Mouse (Mus musculus) liver, embryonic 14.5 days (tissue): Measurements from ENCODE around the gene Ewsr1. TPM values are rescaled to one million over a fixed set of nuclear protein-coding genes. Genes with fewer than 3 reads are reported as not detected.

Source experiments
- ATAC-seq: fragments of 200-750 bp; cut with Nextera tagmentation; 2 replicates; pipeline ENCODE4 v1.8.0; 2017; ENCODE audit warnings: moderate number of reproducible peaks, mild to moderate bottlenecking, moderate library complexity; ENCODE audit not compliant: insufficient read depth
- DNase-seq, 3 experiments: peaks; one replicate each; pipeline ENCODE4 v3.0.0-alpha.2; 2012 to 2013; ENCODE audit warnings: low read depth in 3 of 3, low spot score in 3 of 3
- H3K27ac ChIP-seq: fragments of 300-500 bp; sonication (generic); 2 replicates; pipeline ENCODE4 v1.5.1; 2014; ENCODE audit warnings: moderate library complexity, mild to moderate bottlenecking, control low read depth, inconsistent platforms
- H3K27me3 ChIP-seq: fragments of 300-500 bp; sonication (generic); 2 replicates; pipeline ENCODE4 v1.6.1; 2014; ENCODE audit warnings: mild to moderate bottlenecking, low read length, moderate library complexity; ENCODE audit not compliant: control insufficient read depth, insufficient read depth
- H3K36me3 ChIP-seq: fragments of 300-500 bp; sonication (generic); replicated peaks from 2 replicates; pipeline ENCODE4 v1.6.1; 2014; ENCODE audit warnings: low read depth; ENCODE audit not compliant: control insufficient read depth, insufficient read depth
- H3K4me1 ChIP-seq, 2 experiments: fragments of 200-500 bp in 1 of 2; fragments of 300-500 bp in 1 of 2; sonication (generic) in 1 of 2; replicated peaks; 2 replicates each; pipeline ENCODE4 v1.6.1; 2012 to 2014; ENCODE audit warnings: antibody characterized with exemption in 1 of 2, inconsistent platforms in 1 of 2, low read length in 1 of 2; ENCODE audit not compliant: control insufficient read depth in 2 of 2, insufficient read depth in 2 of 2
- H3K4me2 ChIP-seq: fragments of 300-500 bp; sonication (generic); 2 replicates; pipeline ENCODE4 v1.6.1; 2014; ENCODE audit warnings: low read depth, mild to moderate bottlenecking, control low read depth, moderate library complexity
- H3K4me3 ChIP-seq, 2 experiments: fragments of 200-500 bp in 1 of 2; fragments of 300-500 bp in 1 of 2; sonication (generic) in 1 of 2; 2 replicates each; pipeline ENCODE4 v1.5.1; 2012 to 2014; ENCODE audit warnings: low read depth in 2 of 2, low read length in 2 of 2, mild to moderate bottlenecking in 2 of 2, control low read depth in 1 of 2, inconsistent platforms in 1 of 2, moderate library complexity in 1 of 2; ENCODE audit not compliant: insufficient read depth in 1 of 2
- H3K9ac ChIP-seq: fragments of 300-500 bp; sonication (generic); replicated peaks from 2 replicates; pipeline ENCODE4 v1.6.1; 2014; ENCODE audit warnings: mild to moderate bottlenecking, control low read depth, moderate library complexity
- H3K9me3 ChIP-seq: fragments of 300-500 bp; sonication (generic); 2 replicates; pipeline ENCODE4 v1.6.1; 2016; ENCODE audit warnings: low read length, mixed read lengths; ENCODE audit not compliant: control insufficient read depth
- CTCF ChIP-seq: IDR thresholded peaks from 2 replicates; pipeline ENCODE4 v1.5.1; 2016; ENCODE audit warnings: antibody characterized with exemption, low read depth, control low read depth
- EP300 ChIP-seq: IDR thresholded peaks from 2 replicates; pipeline ENCODE4 v1.6.1; 2016; ENCODE audit warnings: antibody characterized with exemption, low read depth
- WGBS: fragments of 180-500 bp; shearing (Covaris S2); extraction: QIAGEN DNeasy Blood & Tissue Kit; methylation state at CpG from one replicate; pipeline ENCODE4 v1.1.7; 2014; ENCODE audit not compliant: insufficient replicate concordance; 5-methylcytosine and 5-hydroxymethylcytosine counted together
- polyA plus RNA-seq, 2 experiments: library from polyadenylated mRNA; depleted of rRNA in 1 of 2; stranded (reverse) in 1 of 2; unstranded in 1 of 2; fragments of >200 nt; fragmentation: Nextera tagmentation in 1 of 2; extraction: Ambion mirVana in 1 of 2; gene quantifications; 2 replicates each; pipeline versions ENCODE4 v1.2.1 to v1.2.3; 2012 to 2014

Gene Ewsr1
- polyA plus RNA-seq, 2 experiments = 113 to 220 TPM

GRCm38 (mm10) chr11:5129035-5129480 is 30.0 kb upstream of the Ewsr1 start:
- Histone ChIP-seq H3K36me3 (no peaks in the 10 kb centered on the region), H3K4me1 (no peaks in the 10 kb centered on the region), H3K9ac (no peak overlapping the region), H3K27me3 (no peaks in the 10 kb centered on the region), H3K4me3 (no peak overlapping the region), H3K4me2 (no peak overlapping the region), H3K27ac (no peak overlapping the region), H3K9me3 (no peaks in the 10 kb centered on the region)
- no peak for ATAC-seq
- WGBS = 68% methylated on average over 5 of the region's 5 CpGs
- TF ChIP-seq EP300 = no peak
- DNase-seq = no peak

- H3K4me3 ChIP-seq = no peak overlapping the region
- WGBS = 68% methylated on average over 4 of the region's 4 CpGs
- no peaks in the 10 kb centered on the region for H3K36me3 ChIP-seq
- no peak overlapping the region for H3K4me2 ChIP-seq
- H3K9me3 ChIP-seq = no peaks in the 10 kb centered on the region
- TF ChIP-seq EP300 (no peak), CTCF (no peak)
- ATAC-seq = no peak
- no peak for DNase-seq
- no peak overlapping the region for H3K9ac ChIP-seq
- no peak overlapping the region for H3K27ac ChIP-seq
- H3K27me3 ChIP-seq = no peaks in the 10 kb centered on the region
- H3K4me1 ChIP-seq = no peaks in the 10 kb centered on the region
Observed at GRCm38 (mm10) chr11:5125713-5126112, 26.6 kb upstream of the Ewsr1 start.

- Histone ChIP-seq H3K4me2 (no peak overlapping the region), H3K27ac (no peak overlapping the region), H3K4me1 (no peaks in the 10 kb centered on the region), H3K9me3 (no peaks in the 10 kb centered on the region), H3K9ac (no peak overlapping the region), H3K27me3 (no peaks in the 10 kb centered on the region), H3K36me3 (no peaks in the 10 kb centered on the region), H3K4me3 (no peak overlapping the region)
- peak; percentile 71 to 81 (median 72) for DNase-seq
- ATAC-seq = peak; percentile 57; the same call in 1 of the 2 replicates
- WGBS = 30% methylated on average over 13 of the region's 13 CpGs
- no peak for TF ChIP-seq EP300
- TF ChIP-seq CTCF = peak; percentile 100
Observed at GRCm38 (mm10) chr11:5114931-5115581, 16.0 kb upstream of the Ewsr1 start.

GRCm38 (mm10) chr11:5113645-5114044 is 14.6 kb upstream of the Ewsr1 start:
- 78% methylated on average over 7 of the region's 7 CpGs for WGBS
- Histone ChIP-seq H3K9me3 (no peaks in the 10 kb centered on the region), H3K4me1 (no peaks in the 10 kb centered on the region), H3K27me3 (no peaks in the 10 kb centered on the region), H3K4me2 (no peak overlapping the region), H3K4me3 (no peak overlapping the region), H3K27ac (no peak overlapping the region), H3K9ac (no peak overlapping the region), H3K36me3 (no peaks in the 10 kb centered on the region)
- no peak for DNase-seq
- no peak for ATAC-seq
- no peak for TF ChIP-seq EP300
- TF ChIP-seq CTCF = no peak

GRCm38 (mm10) chr11:5109441-5109840 is 10.4 kb upstream of the Ewsr1 start:
- H3K27me3 ChIP-seq = no peaks in the 10 kb centered on the region
- WGBS = 71% methylated on average over 8 of the region's 8 CpGs
- no peak for TF ChIP-seq EP300
- no peak for ATAC-seq
- H3K36me3 ChIP-seq = no peaks in the 10 kb centered on the region
- no peaks in the 10 kb centered on the region for H3K4me1 ChIP-seq
- H3K9ac ChIP-seq = no peak overlapping the region
- H3K4me3 ChIP-seq = no peak overlapping the region
- H3K27ac ChIP-seq = no peak overlapping the region
- H3K9me3 ChIP-seq = no peaks in the 10 kb centered on the region
- no peak for DNase-seq
- H3K4me2 ChIP-seq = no peak overlapping the region
